Mouse (Mus musculus): ENCODE measurements at regions not wholly inside any gene's neighbourhood (a gene's known extent, or its start where the extent isn't known, plus 50 kb on each side); places are given as distances from the start of the nearest gene placed in this dataset.

DNA sequence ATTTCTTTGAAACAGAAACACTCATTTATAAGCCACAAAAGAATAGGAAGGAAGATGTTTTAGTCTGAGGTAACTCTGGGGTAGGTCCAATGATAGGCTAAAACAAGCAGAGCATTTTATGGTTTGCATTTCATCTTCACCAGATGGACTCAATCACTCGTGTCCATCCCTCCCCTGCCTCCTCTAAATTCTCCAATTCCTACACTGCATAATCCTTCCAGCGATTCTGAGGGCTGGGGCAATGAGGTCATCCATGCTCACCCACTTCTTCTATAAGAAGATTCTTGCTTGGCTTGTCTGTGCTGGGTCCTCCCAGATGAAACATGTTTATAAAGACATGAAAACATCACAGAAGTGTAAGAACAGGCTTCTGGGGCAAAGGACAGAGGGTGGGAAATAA lies 630.3 kb downstream of the Bckdhb start:
- ATAC-seq (replicated peaks; ENCODE audit: low FRiP score) (no peak), DNase-seq (ENCODE audit: low spot score) (no peak)
- Histone ChIP-seq H3K4me2 (ENCODE audit: low read depth, low read length, severe bottlenecking) (no peak overlapping the region), H3K9me3 (ENCODE audit: control insufficient read depth, low read length) (no peaks in the 10 kb centered on the region), H3K36me3 (ENCODE audit: control insufficient read depth, insufficient read depth, low read length) (no peaks in the 10 kb centered on the region), H3K4me1 (replicated peaks; ENCODE audit: control insufficient read depth, insufficient read depth, low read length) (no peaks in the 10 kb centered on the region), H3K27me3 (ENCODE audit: control insufficient read depth, insufficient read depth, low read length) (no peaks in the 10 kb centered on the region), H3K27ac (ENCODE audit: low read depth, low read length) (no peak overlapping the region), H3K4me3 (ENCODE audit: low read depth, low read length) (no peak overlapping the region), H3K9ac (ENCODE audit: low read length) (no peak overlapping the region)
- WGBS = 52% methylated on average over 2 of the region's 2 CpGs

DNA sequence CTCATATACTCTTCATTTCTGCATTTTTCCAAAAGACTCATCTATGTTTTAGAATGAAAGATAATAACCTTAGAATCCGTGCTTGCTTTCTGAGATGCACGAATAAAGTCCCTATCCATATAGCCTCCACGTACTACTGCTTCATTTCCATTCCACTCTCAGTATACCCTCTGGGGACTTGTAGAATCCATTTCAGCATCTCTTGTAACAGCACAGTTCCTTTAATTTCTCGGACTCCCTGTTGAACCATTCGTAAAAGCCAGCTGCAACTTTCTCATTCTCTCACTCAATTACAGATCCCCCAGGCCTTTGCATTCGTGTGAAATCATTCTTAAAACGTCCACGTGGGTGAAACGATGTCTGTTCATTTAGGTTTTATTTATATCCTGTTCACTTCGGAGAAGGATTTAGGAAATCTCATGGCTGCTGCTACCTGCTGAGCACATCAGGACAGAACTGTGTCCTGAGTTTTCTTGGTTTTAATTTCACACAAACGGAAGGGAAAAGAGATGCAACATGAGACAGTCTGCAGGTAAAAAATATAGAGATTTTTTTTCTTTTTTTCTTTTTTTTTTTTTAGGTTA lies 631.4 kb downstream of the Bckdhb start:
- ATAC-seq (replicated peaks; ENCODE audit: low FRiP score) (no peak), DNase-seq (ENCODE audit: low spot score) (no peak)
- H3K27ac ChIP-seq (ENCODE audit: low read depth, low read length) = no peak overlapping the region
- H3K9me3 ChIP-seq (ENCODE audit: control insufficient read depth, low read length) = no peaks in the 10 kb centered on the region
- no peaks in the 10 kb centered on the region for H3K4me1 ChIP-seq (replicated peaks; ENCODE audit: control insufficient read depth, insufficient read depth, low read length)
- no peak overlapping the region for H3K4me3 ChIP-seq (ENCODE audit: low read depth, low read length)
- no peaks in the 10 kb centered on the region for H3K27me3 ChIP-seq (ENCODE audit: control insufficient read depth, insufficient read depth, low read length)
- no peaks in the 10 kb centered on the region for H3K36me3 ChIP-seq (ENCODE audit: control insufficient read depth, insufficient read depth, low read length)
- no peak overlapping the region for H3K4me2 ChIP-seq (ENCODE audit: low read depth, low read length, severe bottlenecking)
- 63% methylated on average over 11 of the region's 11 CpGs for WGBS
- H3K9ac ChIP-seq (ENCODE audit: low read length) = no peak overlapping the region

DNA sequence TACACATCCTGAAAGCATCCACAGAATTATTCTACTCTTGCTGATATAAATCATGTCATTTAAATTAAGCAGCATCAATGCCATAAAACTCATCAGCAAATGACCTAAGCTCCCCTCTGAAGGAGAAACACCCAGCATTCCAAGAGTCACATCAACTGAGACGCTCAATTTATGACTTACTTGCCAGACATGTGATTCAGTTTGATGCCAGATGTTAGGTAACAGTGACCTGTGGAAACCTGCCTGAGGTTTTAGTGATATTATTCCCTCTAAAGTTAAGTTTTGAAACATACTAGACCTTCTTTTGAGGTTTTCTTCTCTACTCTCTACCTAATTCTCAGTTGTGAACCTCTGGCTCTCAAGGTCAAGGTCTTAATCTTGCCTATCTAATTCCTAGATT lies 633.4 kb downstream of the Bckdhb start:
- Histone ChIP-seq H3K27me3 (ENCODE audit: control insufficient read depth, insufficient read depth, low read length) (no peaks in the 10 kb centered on the region), H3K36me3 (ENCODE audit: control insufficient read depth, insufficient read depth, low read length) (no peaks in the 10 kb centered on the region), H3K4me2 (ENCODE audit: low read depth, low read length, severe bottlenecking) (no peak overlapping the region), H3K4me1 (replicated peaks; ENCODE audit: control insufficient read depth, insufficient read depth, low read length) (no peaks in the 10 kb centered on the region), H3K9me3 (ENCODE audit: control insufficient read depth, low read length) (no peaks in the 10 kb centered on the region), H3K9ac (ENCODE audit: low read length) (no peak overlapping the region), H3K4me3 (ENCODE audit: low read depth, low read length) (no peak overlapping the region), H3K27ac (ENCODE audit: low read depth, low read length) (no peak overlapping the region)
- DNase-seq (ENCODE audit: low spot score) = no peak
- WGBS = 90% methylated on average over 1 of the region's 1 CpGs
- ATAC-seq (replicated peaks; ENCODE audit: low FRiP score) = no peak

DNA sequence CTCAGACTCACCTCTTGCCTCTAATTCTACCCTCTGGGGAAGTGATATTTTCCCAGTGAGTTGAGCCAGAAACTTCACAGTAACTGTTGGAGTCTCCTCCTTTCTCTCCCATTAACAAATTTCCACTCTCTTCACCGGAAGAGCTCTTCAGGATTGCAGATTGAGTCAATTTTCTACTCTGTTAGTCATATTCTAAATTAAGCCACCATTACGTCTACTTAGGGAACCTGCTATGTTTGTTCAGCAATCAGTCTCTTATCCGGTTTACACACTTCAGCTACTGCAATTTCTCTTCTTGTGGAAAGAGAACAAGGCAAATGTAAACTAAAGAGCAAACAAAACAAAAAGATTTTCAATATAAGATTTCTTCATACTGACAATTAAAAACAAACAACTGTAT lies 644.6 kb downstream of the Bckdhb start:
- H3K9me3 ChIP-seq (ENCODE audit: control insufficient read depth, low read length) = no peaks in the 10 kb centered on the region
- DNase-seq (ENCODE audit: low spot score) (no peak), ATAC-seq (replicated peaks; ENCODE audit: low FRiP score) (no peak)
- no peak overlapping the region for H3K27ac ChIP-seq (ENCODE audit: low read depth, low read length)
- no peak overlapping the region for H3K4me2 ChIP-seq (ENCODE audit: low read depth, low read length, severe bottlenecking)
- no peaks in the 10 kb centered on the region for H3K36me3 ChIP-seq (ENCODE audit: control insufficient read depth, insufficient read depth, low read length)
- no peak overlapping the region for H3K9ac ChIP-seq (ENCODE audit: low read length)
- WGBS = 69% methylated on average over 3 of the region's 3 CpGs
- H3K27me3 ChIP-seq (ENCODE audit: control insufficient read depth, insufficient read depth, low read length) = no peaks in the 10 kb centered on the region
- H3K4me3 ChIP-seq (ENCODE audit: low read depth, low read length) = no peak overlapping the region
- no peaks in the 10 kb centered on the region for H3K4me1 ChIP-seq (replicated peaks; ENCODE audit: control insufficient read depth, insufficient read depth, low read length)

DNA sequence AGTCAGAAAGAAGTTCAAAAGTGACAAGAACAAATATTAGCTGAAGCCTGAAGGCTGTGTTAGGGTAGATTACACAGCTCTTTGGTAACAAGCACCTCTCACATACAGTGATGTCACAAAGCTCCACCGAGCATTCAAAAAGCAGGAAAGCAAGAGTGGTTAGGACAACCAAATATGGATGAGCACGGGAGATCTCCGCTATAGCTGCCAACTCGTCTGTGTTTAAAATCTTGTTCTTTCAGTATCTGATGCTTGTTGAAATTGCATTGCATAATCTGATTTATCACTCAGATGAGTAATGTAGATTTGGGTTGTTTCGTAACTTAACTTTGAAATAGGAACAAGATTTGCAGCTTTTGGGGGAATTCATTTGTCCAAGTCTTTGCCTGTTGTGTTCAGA lies 652.8 kb downstream of the Bckdhb start:
- Histone ChIP-seq H3K27ac (ENCODE audit: low read depth, low read length) (no peak overlapping the region), H3K4me3 (ENCODE audit: low read depth, low read length) (no peak overlapping the region), H3K27me3 (ENCODE audit: control insufficient read depth, insufficient read depth, low read length) (no peaks in the 10 kb centered on the region), H3K36me3 (ENCODE audit: control insufficient read depth, insufficient read depth, low read length) (no peaks in the 10 kb centered on the region), H3K4me2 (ENCODE audit: low read depth, low read length, severe bottlenecking) (no peak overlapping the region), H3K4me1 (replicated peaks; ENCODE audit: control insufficient read depth, insufficient read depth, low read length) (no peaks in the 10 kb centered on the region), H3K9ac (ENCODE audit: low read length) (no peak overlapping the region), H3K9me3 (ENCODE audit: control insufficient read depth, low read length) (no peaks in the 10 kb centered on the region)
- DNase-seq (ENCODE audit: low spot score) (no peak), ATAC-seq (replicated peaks; ENCODE audit: low FRiP score) (no peak)
- 95% methylated on average over 5 of the region's 5 CpGs for WGBS

DNA sequence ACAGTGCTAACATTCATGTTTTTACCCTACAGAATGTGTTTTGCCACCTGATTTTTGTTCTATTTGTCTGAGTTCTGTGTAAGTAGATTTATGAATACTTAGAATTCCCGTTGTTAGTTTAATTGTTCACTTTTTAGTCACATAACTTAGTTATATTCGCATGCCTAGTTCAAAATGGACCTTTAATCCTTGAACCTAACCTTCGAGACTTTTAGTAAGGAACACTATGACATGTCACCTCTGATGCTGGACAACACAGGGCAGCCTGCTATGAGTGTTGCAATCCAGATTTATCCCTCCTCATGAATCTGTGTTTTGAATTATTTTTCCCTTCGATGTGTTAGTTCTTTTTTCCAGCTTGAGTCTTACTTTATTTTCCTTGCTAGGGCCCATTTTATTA lies 662.8 kb downstream of the Bckdhb start:
- no peak for DNase-seq (ENCODE audit: low spot score)
- Histone ChIP-seq H3K4me1 (replicated peaks; ENCODE audit: control insufficient read depth, insufficient read depth, low read length) (no peaks in the 10 kb centered on the region), H3K27ac (ENCODE audit: low read depth, low read length) (no peak overlapping the region), H3K9me3 (ENCODE audit: control insufficient read depth, low read length) (no peaks in the 10 kb centered on the region), H3K4me2 (ENCODE audit: low read depth, low read length, severe bottlenecking) (no peak overlapping the region), H3K27me3 (ENCODE audit: control insufficient read depth, insufficient read depth, low read length) (no peaks in the 10 kb centered on the region), H3K36me3 (ENCODE audit: control insufficient read depth, insufficient read depth, low read length) (no peaks in the 10 kb centered on the region), H3K9ac (ENCODE audit: low read length) (no peak overlapping the region), H3K4me3 (ENCODE audit: low read depth, low read length) (no peak overlapping the region)
- 79% methylated on average over 4 of the region's 4 CpGs for WGBS
- no peak for ATAC-seq (replicated peaks; ENCODE audit: low FRiP score)

DNA sequence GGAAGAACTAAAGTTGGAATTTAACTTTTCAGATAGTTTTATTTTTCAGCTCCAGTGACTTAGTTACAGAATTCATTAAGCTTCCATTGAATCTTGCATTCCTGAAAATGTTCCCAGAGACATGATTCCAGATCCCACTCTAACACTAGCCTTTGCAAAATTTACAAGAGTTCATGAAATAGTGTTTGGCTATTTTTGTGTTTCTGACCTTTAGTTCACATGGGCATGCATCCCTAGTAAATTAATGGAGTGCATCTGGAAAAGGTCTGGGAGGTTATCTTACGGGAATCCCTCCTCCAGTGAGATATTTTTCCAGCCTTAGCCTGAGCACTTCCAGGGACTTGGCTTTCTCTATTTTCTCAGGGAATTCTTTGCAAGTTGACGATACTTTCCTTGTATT lies 669.8 kb downstream of the Bckdhb start:
- no peak overlapping the region for H3K4me3 ChIP-seq (ENCODE audit: low read depth, low read length)
- H3K27ac ChIP-seq (ENCODE audit: low read depth, low read length) = no peak overlapping the region
- H3K4me2 ChIP-seq (ENCODE audit: low read depth, low read length, severe bottlenecking) = no peak overlapping the region
- WGBS = 83% methylated on average over 2 of the region's 2 CpGs
- no peak for ATAC-seq (replicated peaks; ENCODE audit: low FRiP score)
- no peak overlapping the region for H3K9ac ChIP-seq (ENCODE audit: low read length)
- no peaks in the 10 kb centered on the region for H3K4me1 ChIP-seq (replicated peaks; ENCODE audit: control insufficient read depth, insufficient read depth, low read length)
- no peaks in the 10 kb centered on the region for H3K27me3 ChIP-seq (ENCODE audit: control insufficient read depth, insufficient read depth, low read length)
- H3K36me3 ChIP-seq (ENCODE audit: control insufficient read depth, insufficient read depth, low read length) = no peaks in the 10 kb centered on the region
- DNase-seq (ENCODE audit: low spot score) = no peak
- H3K9me3 ChIP-seq (ENCODE audit: control insufficient read depth, low read length) = no peaks in the 10 kb centered on the region
